Mouse (Mus musculus) liver, embryonic 13.5 days (tissue): Measurements from ENCODE around the gene Exosc5. TPM values are rescaled to one million over a fixed set of nuclear protein-coding genes. Genes with fewer than 3 reads are reported as not detected.

Experiments used
- ATAC-seq: fragments of 200-750 bp; cut with Nextera tagmentation; 2 replicates; pipeline ENCODE4 v1.8.0; 2017; ENCODE audit warnings: low read depth, mild to moderate bottlenecking, moderate number of reproducible peaks, moderate library complexity
- DNase-seq: peaks from one replicate; pipeline ENCODE4 v3.0.0; 2022
- H3K27ac ChIP-seq: fragments of 300-500 bp; sonication (generic); 2 replicates; pipeline ENCODE4 v1.5.1; 2015; ENCODE audit warnings: moderate library complexity, mild to moderate bottlenecking, inconsistent platforms
- H3K27me3 ChIP-seq: fragments of 300-500 bp; sonication (generic); 2 replicates; pipeline ENCODE4 v1.6.1; 2015; ENCODE audit warnings: mild to moderate bottlenecking, inconsistent platforms
- H3K36me3 ChIP-seq: fragments of 300-500 bp; sonication (generic); 2 replicates; pipeline ENCODE4 v1.6.1; 2015; ENCODE audit warnings: mild to moderate bottlenecking, inconsistent platforms
- H3K4me1 ChIP-seq: fragments of 300-500 bp; sonication (generic); replicated peaks from 2 replicates; pipeline ENCODE4 v1.6.1; 2015; ENCODE audit warnings: inconsistent platforms
- H3K4me2 ChIP-seq: fragments of 300-500 bp; sonication (generic); 2 replicates; pipeline ENCODE4 v1.6.1; 2015; ENCODE audit warnings: inconsistent platforms, mild to moderate bottlenecking, moderate library complexity
- H3K4me3 ChIP-seq: fragments of 300-500 bp; sonication (generic); replicated peaks from 2 replicates; pipeline ENCODE4 v1.5.1; 2015; ENCODE audit warnings: mild to moderate bottlenecking, inconsistent platforms
- H3K9ac ChIP-seq: fragments of 300-500 bp; sonication (generic); 2 replicates; pipeline ENCODE4 v1.6.1; 2015; ENCODE audit warnings: mild to moderate bottlenecking, inconsistent platforms
- H3K9me3 ChIP-seq: fragments of 300-500 bp; sonication (generic); replicated peaks from 2 replicates; pipeline ENCODE4 v1.6.1; 2016; ENCODE audit warnings: inconsistent platforms
- WGBS: fragments of 180-500 bp; shearing (Covaris S2); methylation state at CpG from one replicate; pipeline ENCODE4 v1.1.7; 2015; ENCODE audit not compliant: insufficient replicate concordance; 5-methylcytosine and 5-hydroxymethylcytosine counted together
- polyA plus RNA-seq: library from polyadenylated mRNA; unstranded; fragments of >200 nt; fragmentation: Nextera tagmentation; extraction: Ambion mirVana; gene quantifications from 2 replicates; pipeline ENCODE4 v1.2.1, GENCODE M21; 2015

Gene Exosc5
- polyA plus RNA-seq, 1 experiment from 2014 or later, result 68.8 TPM

DNA sequence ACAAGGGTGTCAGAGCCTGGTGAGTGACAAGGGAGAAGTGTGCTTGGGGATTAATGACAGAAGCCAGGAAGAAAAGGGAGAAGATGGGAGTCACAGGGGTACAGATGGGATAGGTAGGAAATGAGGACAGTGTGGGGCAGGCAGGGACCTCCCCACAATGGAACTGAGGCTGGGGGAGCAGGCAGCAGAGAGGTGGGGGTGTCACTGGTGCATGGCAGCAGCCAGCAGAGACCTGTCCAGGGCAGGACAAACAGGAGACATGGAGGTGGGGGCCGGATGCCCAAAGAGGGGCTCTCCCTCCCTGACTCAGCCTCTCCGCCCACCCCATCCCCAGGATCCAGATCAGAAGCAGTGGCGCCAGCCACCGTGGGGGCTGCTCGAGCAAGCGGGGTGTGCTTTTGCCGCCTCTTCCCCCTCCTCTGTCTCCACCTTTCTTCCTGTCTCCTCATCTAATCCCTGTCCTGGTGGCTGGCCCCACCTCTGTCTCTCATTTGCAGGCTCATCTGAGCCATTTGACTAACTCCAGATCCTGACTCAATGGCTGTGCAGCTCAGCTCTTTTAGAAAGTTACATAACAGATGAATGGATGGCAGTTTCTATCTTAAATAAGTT is 51.7 kb downstream of the Exosc5 start:
- Histone ChIP-seq H3K36me3 (peaks cover 60% of the 10 kb centered on the region), H3K27me3 (no peaks in the 10 kb centered on the region), H3K4me2 (no peak overlapping the region), H3K9me3 (no peaks in the 10 kb centered on the region), H3K4me1 (peaks cover 63% of the 10 kb centered on the region), H3K4me3 (no peak overlapping the region), H3K9ac (0 out of 2 replicates have a peak overlapping the region, but pooled peaks have one; percentile 16), H3K27ac (peak overlapping the region; percentile 68)
- WGBS, result 34% methylated on average over 5 of the region's 7 CpGs
- ATAC-seq (0 out of 2 replicates have a peak, but pooled peaks have one; percentile 5), DNase-seq (no peak)

DNA sequence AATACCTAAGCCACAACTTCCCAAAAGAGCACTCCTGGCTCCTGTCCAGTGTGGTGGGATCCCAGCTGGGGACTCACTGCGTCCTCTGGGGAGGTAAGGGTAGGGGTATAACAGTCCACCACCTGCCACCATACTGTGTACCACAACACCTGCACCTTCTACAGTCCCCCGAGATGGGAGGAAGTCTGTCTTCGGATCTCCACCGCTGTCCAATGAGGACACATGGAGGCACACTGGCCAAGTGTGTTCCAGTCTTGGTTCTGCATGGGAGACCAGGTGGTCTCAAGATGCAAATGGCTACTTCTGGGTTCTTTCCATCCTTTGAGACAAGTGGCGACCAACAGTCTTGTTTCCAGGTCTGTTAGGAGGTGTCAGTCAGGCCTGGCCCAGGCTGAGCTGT is 52.2 kb downstream of the Exosc5 start:
- peaks cover 59% of the 10 kb centered on the region for H3K4me1 ChIP-seq
- 61% methylated on average over 5 of the region's 5 CpGs for WGBS
- peak overlapping the region; percentile 68 for H3K27ac ChIP-seq
- no peaks in the 10 kb centered on the region for H3K9me3 ChIP-seq
- no peak for DNase-seq
- no peak overlapping the region for H3K9ac ChIP-seq
- no peak for ATAC-seq
- peaks cover 62% of the 10 kb centered on the region for H3K36me3 ChIP-seq
- H3K27me3 ChIP-seq, result no peaks in the 10 kb centered on the region
- no peak overlapping the region for H3K4me2 ChIP-seq
- no peak overlapping the region for H3K4me3 ChIP-seq

DNA sequence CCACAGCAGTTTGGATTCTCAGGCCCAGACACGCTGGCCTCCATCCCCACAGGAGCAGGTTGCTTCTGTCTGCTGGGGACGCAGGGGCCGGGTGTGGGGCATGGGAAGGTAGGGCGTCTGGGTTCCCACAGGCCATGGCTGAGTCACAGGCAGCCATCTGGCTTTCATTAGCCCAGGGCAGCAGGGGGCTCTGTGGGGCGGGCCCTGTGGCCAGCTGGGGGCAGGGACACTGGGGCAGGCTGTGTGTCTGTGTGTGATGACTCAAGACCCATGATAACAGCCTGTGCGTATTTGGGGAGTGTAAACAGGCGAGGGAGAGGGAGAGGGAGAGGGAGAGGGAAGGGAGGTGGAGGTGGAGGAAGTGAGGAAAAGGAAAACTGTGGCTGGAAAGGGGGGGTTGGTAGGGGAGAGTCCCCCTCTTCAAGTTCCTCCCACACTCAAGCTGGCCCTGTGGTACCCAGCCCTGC is 52.8 kb downstream of the Exosc5 start:
- peaks cover 55% of the 10 kb centered on the region for H3K4me1 ChIP-seq
- ATAC-seq, result peak; percentile 35
- no peaks in the 10 kb centered on the region for H3K27me3 ChIP-seq
- no peaks in the 10 kb centered on the region for H3K9me3 ChIP-seq
- H3K36me3 ChIP-seq, result peaks cover 63% of the 10 kb centered on the region
- peak overlapping the region; percentile 68 for H3K27ac ChIP-seq
- 28% methylated on average over 7 of the region's 7 CpGs for WGBS
- DNase-seq, result no peak
- no peak overlapping the region for H3K4me2 ChIP-seq
- H3K9ac ChIP-seq, result 0 out of 2 replicates have a peak overlapping the region, but pooled peaks have one; percentile 13
- no peak overlapping the region for H3K4me3 ChIP-seq

DNA sequence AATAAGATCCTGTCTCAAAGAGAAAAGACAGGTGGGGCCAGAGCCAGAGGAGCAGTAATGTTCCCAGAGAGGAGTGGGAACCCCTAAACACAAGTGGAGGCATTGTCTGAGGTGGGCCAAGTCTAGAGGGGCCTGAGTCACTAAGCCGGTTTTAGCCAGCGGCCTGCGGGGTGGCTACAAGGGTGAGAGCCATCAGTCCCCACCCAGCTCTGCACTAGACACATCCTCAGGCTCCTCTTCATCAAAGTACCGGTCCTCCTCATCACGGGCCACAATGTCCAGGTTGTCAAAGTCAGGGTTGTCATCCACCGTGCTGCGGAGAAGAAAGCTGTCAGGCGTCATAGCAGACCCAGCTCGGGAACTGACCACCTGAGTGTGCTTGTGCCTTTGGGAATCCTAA is 53.8 kb downstream of the Exosc5 start:
- Histone ChIP-seq H3K27me3 (no peaks in the 10 kb centered on the region), H3K4me3 (no peak overlapping the region), H3K9ac (no peak overlapping the region), H3K36me3 (peaks cover 56% of the 10 kb centered on the region), H3K9me3 (no peaks in the 10 kb centered on the region), H3K4me2 (no peak overlapping the region), H3K4me1 (peaks cover 55% of the 10 kb centered on the region), H3K27ac (no peak overlapping the region)
- WGBS, result 78% methylated on average over 9 of the region's 9 CpGs
- DNase-seq, result no peak
- ATAC-seq, result no peak

DNA sequence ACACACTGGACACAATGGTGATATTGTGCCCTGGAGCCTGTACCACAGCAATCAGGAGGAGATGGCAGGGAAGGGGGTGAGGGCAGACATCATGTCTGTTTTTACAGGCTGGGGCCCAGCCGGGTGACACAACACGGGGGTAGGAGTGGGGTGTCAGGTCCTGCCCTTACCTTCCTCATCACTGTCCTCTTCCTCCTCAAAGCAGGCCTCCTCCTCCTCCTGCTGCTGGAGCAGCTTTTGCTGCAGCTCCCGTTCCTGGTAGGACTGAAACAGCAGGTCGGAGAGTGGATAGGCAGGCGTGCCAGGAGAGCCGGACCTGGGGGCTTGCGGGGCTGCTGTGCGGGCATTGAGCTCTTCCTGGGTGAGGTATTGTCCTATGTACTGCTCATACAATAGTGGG is 55.6 kb downstream of the Exosc5 start:
- H3K36me3 ChIP-seq, result peaks cover 52% of the 10 kb centered on the region
- no peak overlapping the region for H3K4me3 ChIP-seq
- no peak overlapping the region for H3K27ac ChIP-seq
- H3K9ac ChIP-seq, result no peak overlapping the region
- no peak for DNase-seq
- no peak for ATAC-seq
- H3K4me2 ChIP-seq, result no peak overlapping the region
- WGBS, result 86% methylated on average over 8 of the region's 8 CpGs
- H3K27me3 ChIP-seq, result no peaks in the 10 kb centered on the region
- no peaks in the 10 kb centered on the region for H3K9me3 ChIP-seq
- peaks cover 55% of the 10 kb centered on the region for H3K4me1 ChIP-seq

DNA sequence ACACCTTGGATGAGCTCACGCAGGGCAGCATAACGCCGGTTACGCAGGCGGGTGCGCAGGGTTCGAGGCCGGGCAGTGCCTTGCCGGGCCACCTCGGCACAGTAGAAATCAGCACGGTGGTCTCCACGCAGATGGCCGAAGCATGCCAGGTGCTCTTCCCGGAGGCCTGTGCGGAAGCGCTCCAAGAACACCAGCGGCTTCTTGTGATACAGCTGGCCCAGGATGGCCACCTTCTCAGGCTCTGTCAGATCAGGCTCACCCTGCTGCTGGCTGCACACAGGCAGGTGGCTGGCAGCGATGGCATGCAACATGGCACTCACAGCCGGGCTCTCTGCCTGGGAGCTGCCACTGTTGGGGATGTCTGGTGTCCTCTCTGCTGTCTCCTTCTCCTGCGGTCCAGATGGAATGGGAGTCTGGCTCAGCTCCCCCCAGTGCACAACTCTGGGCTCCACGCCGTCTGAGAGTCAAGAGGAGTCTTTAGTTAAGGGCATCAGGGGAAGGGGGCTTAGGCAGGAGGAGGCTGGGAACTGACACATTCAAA is 56.8 kb downstream of the Exosc5 start:
- DNase-seq (no peak), ATAC-seq (no peak)
- Histone ChIP-seq H3K4me3 (no peak overlapping the region), H3K4me1 (peaks cover 55% of the 10 kb centered on the region), H3K36me3 (peaks cover 64% of the 10 kb centered on the region), H3K27ac (no peak overlapping the region), H3K9ac (no peak overlapping the region), H3K27me3 (no peaks in the 10 kb centered on the region), H3K9me3 (no peaks in the 10 kb centered on the region), H3K4me2 (no peak overlapping the region)
- 90% methylated on average over 22 of the region's 22 CpGs for WGBS

DNA sequence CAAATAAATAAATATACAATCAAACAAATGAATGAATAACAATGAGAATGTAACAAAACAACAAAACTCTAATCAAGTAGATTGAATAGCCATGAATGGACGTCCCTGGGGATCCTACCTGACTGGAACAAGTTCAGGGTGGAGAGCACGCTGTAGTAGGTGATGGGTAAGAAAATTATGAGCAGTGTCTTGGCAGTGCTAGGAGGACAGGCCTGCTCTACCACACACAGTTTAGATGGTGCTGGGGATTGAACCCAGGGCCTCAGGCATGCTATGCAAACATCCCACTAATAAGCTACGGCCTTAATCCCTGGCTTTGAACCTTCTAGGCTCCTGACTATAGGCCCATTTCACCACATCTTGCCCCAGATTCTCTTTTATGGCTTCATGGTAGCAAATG is 58.5 kb downstream of the Exosc5 start:
- H3K4me1 ChIP-seq, result peaks cover 50% of the 10 kb centered on the region
- H3K27me3 ChIP-seq, result no peaks in the 10 kb centered on the region
- H3K36me3 ChIP-seq, result peaks cover 70% of the 10 kb centered on the region
- H3K9me3 ChIP-seq, result no peaks in the 10 kb centered on the region
- H3K4me2 ChIP-seq, result peak overlapping the region; percentile 76
- DNase-seq (no peak), ATAC-seq (no peak)
- WGBS, result 81% methylated on average over 3 of the region's 3 CpGs
- peak overlapping the region; percentile 82 for H3K9ac ChIP-seq
- no peak overlapping the region for H3K27ac ChIP-seq
- peak overlapping the region; percentile 70 for H3K4me3 ChIP-seq

DNA sequence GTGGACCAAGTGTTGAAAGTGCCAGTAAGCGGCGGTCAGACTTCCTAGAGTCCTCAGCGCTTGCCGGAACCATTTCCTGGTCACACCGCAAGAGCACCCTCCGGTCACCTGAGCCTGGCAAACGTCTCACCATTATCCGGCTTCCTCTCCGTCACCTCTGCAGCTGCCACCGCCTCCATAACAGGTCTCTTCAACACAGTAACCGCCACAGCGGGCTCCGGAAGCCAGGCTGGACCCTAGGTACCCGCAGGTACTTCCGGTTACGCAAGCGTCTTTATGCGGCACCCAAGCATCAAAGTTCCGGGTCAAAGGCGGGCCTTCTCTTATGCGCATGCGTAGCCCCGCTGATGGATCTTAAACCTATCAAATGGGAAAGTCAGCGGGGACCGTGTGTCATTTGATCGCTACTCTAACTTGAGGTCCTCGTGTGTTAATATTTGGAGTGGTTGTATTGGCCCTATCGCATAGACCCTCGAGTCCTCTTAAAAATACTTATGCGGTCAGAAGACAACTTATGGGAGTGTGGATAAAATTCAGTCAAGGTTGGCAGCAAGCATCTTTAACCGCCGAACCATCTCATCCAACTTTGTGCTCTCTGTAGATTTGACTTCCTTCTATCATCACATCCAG is 59.9 kb downstream of the Exosc5 start, which contains the start of gene Ccdc97:
Gene Ccdc97, minus strand, starts transcription at position 301 of the 630 bp plus-strand sequence.
- DNase-seq, result peak; percentile 85
- H3K9me3 ChIP-seq, result no peaks in the 10 kb centered on the region
- peaks cover 70% of the 10 kb centered on the region for H3K36me3 ChIP-seq
- peak within 1 kb of the TSS; percentile 70 for H3K4me3 ChIP-seq
- H3K27me3 ChIP-seq, result no peaks in the 10 kb centered on the region
- H3K27ac ChIP-seq, result peak within 1 kb of the TSS; percentile 77
- ATAC-seq, result peak; percentile 80
- H3K4me1 ChIP-seq, result peaks cover 57% of the 10 kb centered on the region
- WGBS, result 2% methylated on average over 32 of the region's 32 CpGs
- H3K4me2 ChIP-seq, result peak within 1 kb of the TSS; percentile 76
- peak within 1 kb of the TSS; percentile 82 for H3K9ac ChIP-seq

DNA sequence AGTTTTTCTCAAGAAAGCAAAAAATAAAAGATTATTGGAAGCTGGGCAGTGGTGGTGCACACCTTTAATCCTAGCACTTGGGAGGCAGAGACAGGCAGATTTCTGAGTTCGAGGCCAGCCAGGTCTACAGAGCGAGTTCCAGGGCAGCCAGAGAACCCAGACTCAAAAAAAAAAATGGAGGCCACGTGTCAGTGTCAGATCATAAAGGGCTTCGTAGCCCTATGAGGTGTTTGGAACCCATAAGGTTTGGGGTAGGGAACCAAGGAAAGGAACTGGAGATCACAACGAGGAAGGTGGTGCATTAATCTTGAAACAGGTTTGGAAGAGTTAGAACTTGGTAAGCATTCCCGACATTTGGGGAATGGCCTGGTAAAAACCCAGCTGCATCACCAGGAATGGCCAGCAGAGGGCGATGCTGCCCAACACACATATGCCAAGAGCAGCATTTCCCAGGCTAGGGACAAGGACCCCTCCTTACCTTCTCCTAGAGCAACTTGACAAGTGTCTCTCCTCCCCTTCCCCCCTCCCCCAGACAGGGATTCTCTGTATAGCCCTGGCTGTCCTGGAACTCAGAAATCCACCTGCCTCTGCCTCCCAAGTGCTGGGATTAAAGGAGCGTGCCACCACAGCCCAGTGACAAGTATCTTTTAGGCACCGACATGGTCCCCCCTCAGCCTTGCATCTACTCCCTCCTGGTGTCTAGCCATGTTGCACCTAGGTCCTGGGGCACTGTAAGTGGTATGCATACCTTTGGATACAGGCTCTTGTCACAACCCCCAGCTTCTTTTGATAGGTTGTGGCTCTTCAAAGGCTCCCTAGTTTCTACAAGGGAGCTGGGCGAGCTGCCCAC is 61.0 kb downstream of the Exosc5 start:
- Histone ChIP-seq H3K9ac (peak overlapping the region; percentile 82; the same call in 1 of the 2 replicates), H3K36me3 (peaks cover 70% of the 10 kb centered on the region)
- DNase-seq, result peak; percentile 61

DNA sequence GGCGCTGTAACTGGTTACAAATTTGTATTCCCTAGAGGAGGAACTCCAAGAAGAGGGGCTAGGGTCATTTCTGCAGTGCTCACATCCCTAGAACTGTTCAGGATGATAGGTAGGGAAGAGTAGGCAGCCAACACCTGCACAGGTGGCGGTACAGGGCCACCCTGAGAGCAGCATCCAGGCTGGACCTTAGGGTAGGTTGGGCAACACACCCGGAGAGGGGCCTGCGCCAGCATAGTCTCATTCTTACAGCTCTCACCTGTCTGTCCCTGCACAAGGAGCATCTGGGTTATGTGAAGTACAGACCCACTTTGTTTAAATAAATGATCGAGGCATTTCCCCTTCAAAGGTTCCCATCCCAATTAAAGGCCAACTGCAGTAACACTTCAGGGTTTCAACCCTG is 61.8 kb downstream of the Exosc5 start:
- Histone ChIP-seq H3K4me3 (no peak overlapping the region), H3K27me3 (no peaks in the 10 kb centered on the region), H3K9me3 (no peaks in the 10 kb centered on the region), H3K4me2 (no peak overlapping the region), H3K4me1 (peaks cover 57% of the 10 kb centered on the region), H3K36me3 (peaks cover 70% of the 10 kb centered on the region), H3K27ac (no peak overlapping the region), H3K9ac (no peak overlapping the region)
- DNase-seq, result no peak
- ATAC-seq, result no peak
- 80% methylated on average over 5 of the region's 5 CpGs for WGBS

More for the DNA sequence above, 61.0 kb downstream of the Exosc5 start:
- WGBS, result 50% methylated on average over 10 of the region's 10 CpGs
- no peaks in the 10 kb centered on the region for H3K9me3 ChIP-seq
- peak overlapping the region; percentile 76 for H3K4me2 ChIP-seq
- H3K4me1 ChIP-seq, result peaks cover 57% of the 10 kb centered on the region
- H3K27me3 ChIP-seq, result no peaks in the 10 kb centered on the region
- peak overlapping the region; percentile 77 for H3K27ac ChIP-seq
- peak overlapping the region; percentile 70; the same call in 1 of the 2 replicates for H3K4me3 ChIP-seq
- no peak for ATAC-seq
